Mouse (Mus musculus) stomach, postnatal 0 days (tissue): ENCODE results near the gene Cbx7. TPM values are rescaled to one million over a fixed set of nuclear protein-coding genes. Genes with fewer than 3 reads are reported as not detected.

Source experiments
- ATAC-seq: fragments of 200-750 bp; cut with Nextera tagmentation; 2 replicates; pipeline ENCODE4 v1.8.0; 2017; ENCODE audit not compliant: low FRiP score, low TSS enrichment
- DNase-seq: peaks from one replicate; pipeline ENCODE4 v3.0.0-alpha.2; 2016; ENCODE audit warnings: low spot score
- H3K27ac ChIP-seq: fragments of 300-500 bp; sonication (generic); replicated peaks from 2 replicates; pipeline ENCODE4 v1.5.1; 2014; ENCODE audit warnings: mild to moderate bottlenecking, control low read depth
- H3K27me3 ChIP-seq: fragments of 300-500 bp; sonication (generic); 2 replicates; pipeline ENCODE4 v1.6.1; 2014; ENCODE audit warnings: low read length; ENCODE audit not compliant: control insufficient read depth, insufficient read depth
- H3K36me3 ChIP-seq: fragments of 300-500 bp; sonication (generic); 2 replicates; pipeline ENCODE4 v1.6.1; 2014; ENCODE audit warnings: low read length, mixed read lengths; ENCODE audit not compliant: control insufficient read depth, insufficient read depth
- H3K4me1 ChIP-seq: fragments of 300-500 bp; sonication (generic); replicated peaks from 2 replicates; pipeline ENCODE4 v1.6.1; 2014; ENCODE audit warnings: antibody characterized with exemption; ENCODE audit not compliant: control insufficient read depth, insufficient read depth
- H3K4me2 ChIP-seq: fragments of 300-500 bp; sonication (generic); replicated peaks from 2 replicates; pipeline ENCODE4 v1.6.1; 2014; ENCODE audit warnings: low read depth, mild to moderate bottlenecking, control low read depth, moderate library complexity
- H3K4me3 ChIP-seq: fragments of 300-500 bp; sonication (generic); 2 replicates; pipeline ENCODE4 v1.5.1; 2014; ENCODE audit warnings: low read depth, low read length, control low read depth
- H3K9ac ChIP-seq: fragments of 300-500 bp; sonication (generic); 2 replicates; pipeline ENCODE4 v1.6.1; 2014; ENCODE audit warnings: mild to moderate bottlenecking, low read length, control low read depth, mixed read lengths
- H3K9me3 ChIP-seq: fragments of 300-500 bp; sonication (generic); 2 replicates; pipeline ENCODE4 v1.6.1; 2016; ENCODE audit warnings: low read length; ENCODE audit not compliant: control insufficient read depth
- CTCF ChIP-seq: IDR thresholded peaks from 2 replicates; pipeline ENCODE4 v1.5.1; 2016; ENCODE audit warnings: antibody characterized with exemption, low read depth, mild to moderate bottlenecking, moderate library complexity
- EP300 ChIP-seq: optimal IDR thresholded peaks from 2 replicates; pipeline ENCODE3; 2016; ENCODE audit warnings: antibody characterized with exemption
- whole genome bisulfite sequencing: fragments of 180-500 bp; shearing (Covaris S2); extraction: QIAGEN DNeasy Blood & Tissue Kit; methylation state at CpG from one replicate; pipeline ENCODE4 v1.1.7; 2014; 5-methylcytosine and 5-hydroxymethylcytosine counted together
- polyA plus RNA-seq: library from polyadenylated mRNA; unstranded; fragments of >200 nt; fragmentation: Nextera tagmentation; extraction: Ambion mirVana; gene quantifications from 2 replicates; pipeline ENCODE4 v1.2.1, GENCODE M21; 2015

Gene Cbx7
- polyA plus RNA-seq, 1 experiment from 2014 or later, result 4.8 TPM

DNA sequence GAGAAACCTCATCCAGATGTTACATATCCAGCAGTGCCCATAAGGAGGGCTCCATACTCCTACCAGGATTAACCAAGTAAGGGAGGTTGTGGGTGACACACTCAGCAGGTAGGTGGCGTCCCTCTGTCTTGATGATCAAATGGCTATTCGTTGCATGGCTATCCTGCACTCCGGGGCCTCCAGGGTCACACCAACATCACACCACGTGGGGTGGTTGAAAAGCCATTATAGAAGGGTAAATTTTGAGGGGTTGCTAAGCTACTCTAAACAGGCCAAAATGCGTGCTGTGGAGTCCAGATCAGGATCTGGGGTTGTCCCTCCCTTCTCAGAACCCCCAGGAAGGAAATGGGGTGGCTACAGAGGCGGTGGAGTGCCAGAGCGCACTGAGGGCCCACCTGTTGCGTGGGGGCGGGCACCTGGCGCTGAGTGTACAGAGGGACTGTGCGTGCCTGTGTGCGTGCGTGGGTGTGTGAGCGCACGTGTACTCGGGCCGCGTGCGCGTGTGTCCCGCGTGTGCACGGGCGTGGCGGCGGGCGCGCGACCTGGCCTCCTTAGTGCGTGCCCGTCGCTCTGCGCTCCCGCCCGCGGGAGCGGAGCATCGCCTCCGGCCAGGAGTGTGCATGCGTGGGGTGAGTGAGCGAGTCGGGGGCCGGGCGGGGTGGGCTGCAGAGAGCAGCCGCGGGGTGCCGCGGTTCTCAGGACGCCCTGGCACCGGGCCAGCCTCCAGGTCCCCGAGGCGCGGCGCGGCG lies 41.0 kb upstream of the Cbx7 start:
- no peaks in the 10 kb centered on the region for H3K36me3 ChIP-seq
- WGBS, result 2% methylated on average over 43 of the region's 56 CpGs
- H3K9me3 ChIP-seq, result no peaks in the 10 kb centered on the region
- H3K27me3 ChIP-seq, result 0 out of 2 replicates have a peak, but pooled peaks cover 4% of the 10 kb centered on the region
- peaks cover 5% of the 10 kb centered on the region; the same call in 1 of the 2 replicates for H3K4me1 ChIP-seq
- peak overlapping the region; percentile 94 for H3K27ac ChIP-seq
- peak; percentile 60 for TF ChIP-seq CTCF
- TF ChIP-seq EP300, result no peak
- peak overlapping the region; percentile 97 for H3K4me2 ChIP-seq
- DNase-seq (peak; percentile 82), ATAC-seq (peak; percentile 43)
- peak overlapping the region; percentile 87 for H3K9ac ChIP-seq
- H3K4me3 ChIP-seq, result peak overlapping the region; percentile 70

GRCm38 (mm10) chr15:80011194-80011593 lies 40.3 kb upstream of the Cbx7 start:
- no peak for ATAC-seq
- WGBS, result 36% methylated on average over 6 of the region's 6 CpGs
- peaks cover 5% of the 10 kb centered on the region; the same call in 1 of the 2 replicates for H3K4me1 ChIP-seq
- H3K27me3 ChIP-seq, result 0 out of 2 replicates have a peak, but pooled peaks cover 4% of the 10 kb centered on the region
- no peaks in the 10 kb centered on the region for H3K36me3 ChIP-seq
- no peak overlapping the region for H3K27ac ChIP-seq
- no peak overlapping the region for H3K9ac ChIP-seq
- no peak for DNase-seq
- peak overlapping the region; percentile 97 for H3K4me2 ChIP-seq
- peak overlapping the region; percentile 70; the same call in 1 of the 2 replicates for H3K4me3 ChIP-seq
- TF ChIP-seq CTCF (no peak), EP300 (no peak)
- H3K9me3 ChIP-seq, result no peaks in the 10 kb centered on the region

GRCm38 (mm10) chr15:80010182-80010558 lies 39.3 kb upstream of the Cbx7 start:
- 25% methylated on average over 7 of the region's 7 CpGs for WGBS
- Histone ChIP-seq H3K4me2 (peak overlapping the region; percentile 97; the same call in 1 of the 2 replicates), H3K27ac (peak overlapping the region; percentile 67), H3K9me3 (no peaks in the 10 kb centered on the region), H3K36me3 (no peaks in the 10 kb centered on the region), H3K4me3 (peak overlapping the region; percentile 2; the same call in 1 of the 2 replicates), H3K9ac (no peak overlapping the region), H3K27me3 (0 out of 2 replicates have a peak, but pooled peaks cover 4% of the 10 kb centered on the region), H3K4me1 (peaks cover 5% of the 10 kb centered on the region)
- ATAC-seq (no peak), DNase-seq (peak; percentile 47)
- TF ChIP-seq EP300 (no peak), CTCF (no peak)

- H3K4me3 ChIP-seq, result no peak overlapping the region
- DNase-seq, result peak; percentile 81
- H3K4me1 ChIP-seq, result peaks cover 5% of the 10 kb centered on the region
- no peak for TF ChIP-seq CTCF
- TF ChIP-seq EP300, result no peak
- H3K9me3 ChIP-seq, result no peaks in the 10 kb centered on the region
- no peak overlapping the region for H3K4me2 ChIP-seq
- H3K27ac ChIP-seq, result peak overlapping the region; percentile 67
- ATAC-seq, result no peak
- 35% methylated on average over 12 of the region's 12 CpGs for WGBS
- 0 out of 2 replicates have a peak, but pooled peaks cover 4% of the 10 kb centered on the region for H3K27me3 ChIP-seq
- no peaks in the 10 kb centered on the region for H3K36me3 ChIP-seq
- H3K9ac ChIP-seq, result no peak overlapping the region
Measured at GRCm38 (mm10) chr15:80009421-80010181, 38.7 kb upstream of the Cbx7 start.

GRCm38 (mm10) chr15:80008461-80008860 lies 37.5 kb upstream of the Cbx7 start:
- Histone ChIP-seq H3K9ac (no peak overlapping the region), H3K36me3 (no peaks in the 10 kb centered on the region), H3K4me2 (no peak overlapping the region), H3K4me1 (peaks cover 2% of the 10 kb centered on the region; the same call in 1 of the 2 replicates), H3K27ac (no peak overlapping the region), H3K4me3 (no peak overlapping the region), H3K27me3 (0 out of 2 replicates have a peak, but pooled peaks cover 4% of the 10 kb centered on the region), H3K9me3 (no peaks in the 10 kb centered on the region)
- no peak for DNase-seq
- no peak for ATAC-seq
- 91% methylated on average over 6 of the region's 6 CpGs for WGBS
- TF ChIP-seq EP300, result no peak
- TF ChIP-seq CTCF, result no peak
